Mouse (Mus musculus) CH12.LX (cell line): ENCODE data around the gene Kcnj5. TPM values are rescaled to one million over a fixed set of nuclear protein-coding genes. Genes with fewer than 3 reads are reported as not detected.

Experiments
- DNase-seq: peaks from one replicate; pipeline ENCODE4 v3.0.0-alpha.2; 2013; ENCODE audit errors: extremely low read depth
- H3K27ac ChIP-seq: 2 replicates; pipeline ENCODE4 v1.5.1; 2012; ENCODE audit warnings: low read depth, mild to moderate bottlenecking, control low read depth, moderate library complexity; ENCODE audit not compliant: insufficient read depth
- H3K27me3 ChIP-seq: replicated peaks from 2 replicates; pipeline ENCODE3; 2012; ENCODE audit warnings: inconsistent platforms
- H3K36me3 ChIP-seq, 2 experiments: replicated peaks in 1 of 2; 2 replicates each; pipeline versions ENCODE3 to v1.6.1; 2012; ENCODE audit warnings: inconsistent platforms in 1 of 2, low read length in 1 of 2, mild to moderate bottlenecking in 1 of 2, mixed read lengths in 1 of 2, moderate library complexity in 1 of 2; ENCODE audit not compliant: control insufficient read depth in 1 of 2, insufficient read depth in 1 of 2
- H3K4me1 ChIP-seq, 2 experiments: 2 replicates each; pipeline ENCODE4 v1.6.1; 2012; ENCODE audit warnings: inconsistent platforms in 1 of 2, moderate library complexity in 1 of 2; ENCODE audit not compliant: insufficient read depth in 2 of 2, control insufficient read depth in 1 of 2
- H3K4me2 ChIP-seq: 2 replicates; pipeline ENCODE4 v1.6.1; 2012; ENCODE audit warnings: low read depth, mild to moderate bottlenecking, control low read depth; ENCODE audit not compliant: poor library complexity, insufficient read depth, severe bottlenecking
- H3K4me3 ChIP-seq, 3 experiments: fragments of 150-350 bp in 1 of 3; sonication (generic) in 1 of 3; replicated peaks in 1 of 3; 2 replicates each; pipeline versions ENCODE3 to v1.5.1; 2011 to 2012; ENCODE audit warnings: low read depth in 2 of 3, low read length in 2 of 3, mild to moderate bottlenecking in 2 of 3, moderate library complexity in 2 of 3, control low read depth in 1 of 3, improper control_type of control experiment in 1 of 3, inconsistent platforms in 1 of 3, mixed read lengths in 1 of 3; ENCODE audit not compliant: poor library complexity in 1 of 3
- H3K79me2 ChIP-seq: replicated peaks from 2 replicates; pipeline ENCODE4 v1.6.1; 2012; ENCODE audit warnings: mild to moderate bottlenecking, moderate library complexity; ENCODE audit not compliant: control insufficient read depth, poor library complexity, insufficient read depth, severe bottlenecking; ENCODE audit errors: extremely low read depth
- H3K9ac ChIP-seq: 2 replicates; pipeline ENCODE4 v1.6.1; 2012; ENCODE audit warnings: low read depth, mild to moderate bottlenecking, control low read depth, moderate library complexity; ENCODE audit not compliant: insufficient read depth
- H3K9me3 ChIP-seq: replicated peaks from 2 replicates; pipeline ENCODE3; 2012; ENCODE audit warnings: low read length, inconsistent platforms, mixed read lengths
- BHLHE40 ChIP-seq: IDR thresholded peaks from 2 replicates; pipeline ENCODE4 v1.6.1; 2011; ENCODE audit warnings: mild to moderate bottlenecking, low read depth, low read length, improper control_type of control experiment
- CHD2 ChIP-seq: IDR thresholded peaks from 2 replicates; pipeline ENCODE4 v1.6.1; 2011; ENCODE audit warnings: low read length, improper control_type of control experiment
- E2F4 ChIP-seq: IDR thresholded peaks from 2 replicates; pipeline ENCODE4 v1.6.1; 2011; ENCODE audit warnings: low read depth, low read length, improper control_type of control experiment; ENCODE audit not compliant: insufficient replicate concordance
- EP300 ChIP-seq: IDR thresholded peaks from 2 replicates; pipeline ENCODE4 v1.6.1; 2011; ENCODE audit warnings: low read length, improper control_type of control experiment
- ETS1 ChIP-seq: conservative IDR thresholded peaks from 2 replicates; pipeline ENCODE4 v1.6.1; 2012; ENCODE audit warnings: low read depth, mild to moderate bottlenecking, inconsistent platforms, low read length, improper control_type of control experiment, moderate library complexity
- HCFC1 ChIP-seq: IDR thresholded peaks from 2 replicates; pipeline ENCODE4 v1.6.1; 2012; ENCODE audit warnings: low read depth, mild to moderate bottlenecking, inconsistent platforms, low read length, improper control_type of control experiment
- JUND ChIP-seq: conservative IDR thresholded peaks from 2 replicates; pipeline ENCODE4 v1.6.1; 2011; ENCODE audit warnings: low read depth, low read length, improper control_type of control experiment
- KAT2A ChIP-seq: IDR thresholded peaks from 2 replicates; pipeline ENCODE4 v1.6.1; 2012; ENCODE audit warnings: low read length, improper control_type of control experiment, inconsistent platforms; ENCODE audit not compliant: insufficient replicate concordance
- MAZ ChIP-seq: IDR thresholded peaks from 2 replicates; pipeline ENCODE4 v1.6.1; 2012; ENCODE audit warnings: low read depth, mild to moderate bottlenecking, inconsistent platforms, low read length, improper control_type of control experiment, moderate library complexity
- NELFE ChIP-seq: IDR thresholded peaks from 2 replicates; pipeline ENCODE4 v1.6.1; 2011; ENCODE audit warnings: low read depth, low read length, improper control_type of control experiment
- PAX5 ChIP-seq: IDR thresholded peaks from 2 replicates; pipeline ENCODE4 v1.6.1; 2012; ENCODE audit warnings: low read length, inconsistent platforms, mixed read lengths
- POLR2A ChIP-seq: IDR thresholded peaks from 2 replicates; pipeline ENCODE4 v1.6.1; 2011; ENCODE audit warnings: low read depth, mild to moderate bottlenecking, improper control_type of control experiment, low read length
- RAD21 ChIP-seq: IDR thresholded peaks from 2 replicates; pipeline ENCODE4 v1.6.1; 2011; ENCODE audit warnings: low read depth, mild to moderate bottlenecking, low read length, improper control_type of control experiment, moderate library complexity
- RCOR1 ChIP-seq: conservative IDR thresholded peaks from 2 replicates; pipeline ENCODE4 v1.6.1; 2012; ENCODE audit warnings: low read depth, mild to moderate bottlenecking, inconsistent platforms, low read length, improper control_type of control experiment
- SIN3A ChIP-seq: IDR thresholded peaks from 2 replicates; pipeline ENCODE4 v1.6.1; 2012; ENCODE audit warnings: low read length, improper control_type of control experiment, inconsistent platforms
- SMC3 ChIP-seq: IDR thresholded peaks from 2 replicates; pipeline ENCODE4 v1.6.1; 2011; ENCODE audit warnings: low read depth, low read length, improper control_type of control experiment
- UBTF ChIP-seq: IDR thresholded peaks from 2 replicates; pipeline ENCODE4 v1.6.1; 2012; ENCODE audit warnings: low read depth, mild to moderate bottlenecking, inconsistent platforms, low read length, improper control_type of control experiment, moderate library complexity
- USF1 ChIP-seq: IDR thresholded peaks from 2 replicates; pipeline ENCODE4 v1.6.1; 2014; ENCODE audit warnings: low read depth, mild to moderate bottlenecking, inconsistent platforms, low read length, improper control_type of control experiment
- USF2 ChIP-seq: conservative IDR thresholded peaks from 2 replicates; pipeline ENCODE4 v1.6.1; 2011; ENCODE audit warnings: low read depth, low read length, improper control_type of control experiment
- ZC3H11A ChIP-seq: IDR thresholded peaks from 2 replicates; pipeline ENCODE4 v1.6.1; 2012; ENCODE audit warnings: low read depth, mild to moderate bottlenecking, inconsistent platforms, low read length, improper control_type of control experiment
- ZMIZ1 ChIP-seq: IDR thresholded peaks from 2 replicates; pipeline ENCODE4 v1.6.1; 2012; ENCODE audit warnings: low read depth, mild to moderate bottlenecking, inconsistent platforms, low read length, improper control_type of control experiment
- ZNF384 ChIP-seq: IDR thresholded peaks from 2 replicates; pipeline ENCODE4 v1.6.1; 2012; ENCODE audit warnings: low read depth, low read length, improper control_type of control experiment, inconsistent platforms
- dilution Hi-C: fragments of 300-500 bp; cut with MboI; formaldehyde crosslinking; loops from 2 replicates; pipeline ENCODE4 v1.14.3; 2020; ENCODE audit warnings: low sequenced_read_pairs; ENCODE audit not compliant: extremely low pct_unique_long_range_greater_than_20kb, extremely low pct_ligation_motif_present
- in situ Hi-C: fragments of 300-500 bp; cut with MboI; formaldehyde crosslinking; loops from 3 replicates; pipeline ENCODE4 v1.14.3; 2019; ENCODE audit warnings: low sequenced_read_pairs, low pct_ligation_motif_present, low pct_unique_long_range_greater_than_20kb, mixed read lengths
- polyA plus RNA-seq: library from polyadenylated mRNA; unstranded; fragments of >175 nt; gene quantifications from 2 replicates; pipeline ENCODE4 v1.2.1, GENCODE M21; 2012; ENCODE audit warnings: low read depth; ENCODE audit not compliant: insufficient read length
- total RNA-seq, 2 experiments: library from RNA; depleted of rRNA; stranded (reverse); fragments of 300-350 nt in 1 of 2; fragments of >200 nt in 1 of 2; gene quantifications; 2 replicates each; pipeline ENCODE4 v1.2.3; 2012 to 2014

Gene Kcnj5
- total and polyA plus RNA-seq, 3 experiments = not detected

GRCm38 (mm10) chr9:32344489-32344888 lies 339 bp upstream of the Kcnj5 start:
- H3K4me3 ChIP-seq = no peak overlapping the region
- dilution Hi-C loops = no loop called here
- peaks cover 0 to 5% of the 10 kb centered on the region in 2 experiments; a peak in 1 of 4 replicates for H3K4me1 ChIP-seq
- no peaks in the 10 kb centered on the region for H3K36me3 ChIP-seq
- H3K9ac ChIP-seq = no peak overlapping the region
- no peak for DNase-seq
- no peak overlapping the region for H3K4me2 ChIP-seq
- in situ Hi-C loops = loop anchor here (5.0 kb wide), 1 partner anchor 72 kb away; no protein-coding TSS in a partner anchor
- no peaks in the 10 kb centered on the region for H3K9me3 ChIP-seq
- H3K79me2 ChIP-seq = no peaks in the 10 kb centered on the region
- no peaks in the 10 kb centered on the region for H3K27me3 ChIP-seq
- TF ChIP-seq ZNF384 (no peak), ETS1 (no peak), USF2 (no peak), KAT2A (no peak), PAX5 (no peak), RAD21 (no peak), USF1 (no peak)
- TF ChIP-seq, all 38 proteins: peak for 0
- H3K27ac ChIP-seq = no peak overlapping the region

GRCm38 (mm10) chr9:32342929-32343328 lies 1.2 kb downstream of the Kcnj5 start:
- H3K27ac ChIP-seq = no peak overlapping the region
- no peak for DNase-seq
- no peaks in the 10 kb centered on the region for H3K27me3 ChIP-seq
- H3K4me1 ChIP-seq = no peaks in the 10 kb centered on the region
- H3K9ac ChIP-seq = no peak overlapping the region
- no peak overlapping the region for H3K4me3 ChIP-seq
- in situ Hi-C loops (loop anchor here (5.0 kb wide), 1 partner anchor 71 kb away; no protein-coding TSS in a partner anchor), dilution Hi-C loops (no loop called here)
- no peaks in the 10 kb centered on the region for H3K36me3 ChIP-seq
- no peak overlapping the region for H3K4me2 ChIP-seq
- H3K79me2 ChIP-seq = no peaks in the 10 kb centered on the region
- H3K9me3 ChIP-seq = no peaks in the 10 kb centered on the region
- TF ChIP-seq NELFE (no peak), ETS1 (no peak), USF2 (no peak), SMC3 (no peak), HCFC1 (no peak), MAZ (no peak), SIN3A (no peak), BHLHE40 (no peak), ZC3H11A (no peak), UBTF (no peak), EP300 (no peak), JUND (no peak), POLR2A (no peak), CHD2 (no peak), E2F4 (no peak), RCOR1 (no peak), ZMIZ1 (no peak)
